Mouse (Mus musculus): ENCODE measurements around the gene Wdr77. TPM values are rescaled to one million over a fixed set of nuclear protein-coding genes. Genes with fewer than 3 reads are reported as not detected.

Gene Wdr77
- polyA plus RNA-seq, 1 experiment from 2014 or later = 102 TPM

DNA sequence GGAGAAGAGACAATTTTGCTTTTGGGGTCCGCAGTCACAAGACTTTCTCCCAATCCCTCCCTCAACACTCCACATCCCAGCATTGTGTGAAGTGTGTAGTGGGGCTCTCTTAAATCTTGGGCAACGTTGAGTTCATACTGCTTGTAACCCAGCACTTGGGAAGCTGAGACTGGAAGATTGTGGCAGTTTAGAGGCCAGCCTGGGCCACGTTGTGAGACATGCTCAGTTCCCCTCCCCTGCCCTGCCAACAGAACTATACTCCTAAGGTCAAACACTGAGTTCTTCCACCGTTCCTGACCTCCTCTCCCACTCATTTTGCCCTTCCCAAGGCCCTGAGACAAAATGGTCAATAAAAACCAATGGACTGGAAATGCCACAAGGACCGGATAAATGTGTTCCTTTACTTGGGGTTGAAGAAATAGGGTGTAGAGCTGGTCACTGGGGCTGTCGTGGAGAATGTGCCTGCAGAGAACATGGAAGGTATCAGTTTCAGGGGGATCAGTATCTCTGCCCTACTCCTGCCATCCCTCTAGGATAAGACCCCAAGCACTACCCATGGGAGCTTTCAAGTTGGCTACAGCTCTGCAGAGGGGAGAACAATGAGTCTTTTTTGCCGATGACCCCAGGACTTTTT, 31.5 kb upstream of the Wdr77 start:
- H3K9ac ChIP-seq = no peak overlapping the region
- 57% methylated on average over 7 of the region's 7 CpGs for WGBS
- no peak overlapping the region for H3K4me3 ChIP-seq
- H3K36me3 ChIP-seq = no peaks in the 10 kb centered on the region
- ATAC-seq (ENCODE audit: low FRiP score, low read depth) = no peak
- H3K4me2 ChIP-seq (replicated peaks) = no peak overlapping the region
- no peaks in the 10 kb centered on the region for H3K27me3 ChIP-seq (replicated peaks)
- no peaks in the 10 kb centered on the region for H3K4me1 ChIP-seq
- no peaks in the 10 kb centered on the region for H3K9me3 ChIP-seq
- H3K27ac ChIP-seq = no peak overlapping the region

DNA sequence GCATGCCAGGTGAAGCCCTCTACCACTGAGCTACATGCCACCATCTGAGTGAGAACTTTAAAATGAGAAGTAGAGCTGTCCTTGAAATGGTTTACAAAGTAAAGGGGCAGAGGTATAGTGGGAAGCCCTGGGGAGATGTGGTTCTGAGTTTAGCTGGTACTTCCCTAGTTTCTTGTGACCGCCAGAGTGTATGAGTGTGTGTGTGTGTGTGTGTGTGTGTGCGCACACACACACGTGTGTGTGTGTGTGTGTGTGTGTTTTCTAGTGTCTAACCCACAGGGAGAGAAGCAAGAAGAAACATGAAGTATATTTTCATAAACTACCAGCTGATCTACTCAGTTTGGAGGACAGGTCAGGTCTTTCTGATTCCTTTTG, 31.0 kb upstream of the Wdr77 start:
- Histone ChIP-seq H3K4me1 (no peaks in the 10 kb centered on the region), H3K4me3 (no peak overlapping the region), H3K36me3 (no peaks in the 10 kb centered on the region), H3K27ac (no peak overlapping the region), H3K4me2 (replicated peaks) (no peak overlapping the region), H3K27me3 (replicated peaks) (no peaks in the 10 kb centered on the region), H3K9ac (no peak overlapping the region), H3K9me3 (no peaks in the 10 kb centered on the region)
- WGBS = 90% methylated on average over 3 of the region's 3 CpGs
- ATAC-seq (ENCODE audit: low FRiP score, low read depth) = no peak

- Histone ChIP-seq H3K9ac (no peak overlapping the region), H3K27ac (no peak overlapping the region), H3K4me2 (replicated peaks) (no peak overlapping the region), H3K27me3 (replicated peaks) (no peaks in the 10 kb centered on the region), H3K4me3 (no peak overlapping the region), H3K9me3 (no peaks in the 10 kb centered on the region), H3K36me3 (no peaks in the 10 kb centered on the region), H3K4me1 (no peaks in the 10 kb centered on the region)
- ATAC-seq (ENCODE audit: low FRiP score, low read depth) = no peak
- 91% methylated on average over 6 of the region's 6 CpGs for WGBS
Measured at GRCm38 (mm10) chr3:105928781-105929180, 30.4 kb upstream of the Wdr77 start.

- Histone ChIP-seq H3K4me1 (no peaks in the 10 kb centered on the region), H3K4me3 (no peak overlapping the region), H3K4me2 (replicated peaks) (no peak overlapping the region), H3K27ac (no peak overlapping the region), H3K9ac (no peak overlapping the region), H3K36me3 (no peaks in the 10 kb centered on the region), H3K27me3 (replicated peaks) (no peaks in the 10 kb centered on the region), H3K9me3 (no peaks in the 10 kb centered on the region)
- ATAC-seq (ENCODE audit: low FRiP score, low read depth) = no peak
- WGBS = 87% methylated on average over 7 of the region's 7 CpGs
Measured at GRCm38 (mm10) chr3:105929821-105930220, 29.3 kb upstream of the Wdr77 start.

DNA sequence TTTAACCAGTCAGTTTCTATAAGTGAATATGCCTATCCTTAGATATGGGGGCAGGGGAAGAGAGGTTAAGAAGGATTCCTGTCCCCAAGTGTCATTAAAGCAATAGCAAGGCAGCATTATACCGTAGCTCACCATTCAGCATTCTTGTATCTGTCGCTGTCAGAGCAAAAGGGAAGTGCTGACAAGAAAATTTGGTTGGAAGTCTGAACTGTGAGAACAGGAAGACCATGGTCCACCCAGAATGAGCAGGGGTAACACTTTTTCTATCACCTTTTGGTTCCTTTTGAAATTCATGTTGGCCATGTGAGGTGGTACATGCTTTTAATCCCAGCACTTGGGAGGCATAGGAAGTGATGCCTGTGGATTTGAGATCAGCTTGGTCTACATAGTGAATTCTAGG, 28.1 kb upstream of the Wdr77 start:
- no peaks in the 10 kb centered on the region for H3K4me1 ChIP-seq
- no peak overlapping the region for H3K27ac ChIP-seq
- 89% methylated on average over 2 of the region's 2 CpGs for WGBS
- no peak overlapping the region for H3K4me3 ChIP-seq
- H3K4me2 ChIP-seq (replicated peaks) = no peak overlapping the region
- no peak for ATAC-seq (ENCODE audit: low FRiP score, low read depth)
- H3K9ac ChIP-seq = no peak overlapping the region
- H3K36me3 ChIP-seq = no peaks in the 10 kb centered on the region
- no peaks in the 10 kb centered on the region for H3K9me3 ChIP-seq
- H3K27me3 ChIP-seq (replicated peaks) = no peaks in the 10 kb centered on the region

DNA sequence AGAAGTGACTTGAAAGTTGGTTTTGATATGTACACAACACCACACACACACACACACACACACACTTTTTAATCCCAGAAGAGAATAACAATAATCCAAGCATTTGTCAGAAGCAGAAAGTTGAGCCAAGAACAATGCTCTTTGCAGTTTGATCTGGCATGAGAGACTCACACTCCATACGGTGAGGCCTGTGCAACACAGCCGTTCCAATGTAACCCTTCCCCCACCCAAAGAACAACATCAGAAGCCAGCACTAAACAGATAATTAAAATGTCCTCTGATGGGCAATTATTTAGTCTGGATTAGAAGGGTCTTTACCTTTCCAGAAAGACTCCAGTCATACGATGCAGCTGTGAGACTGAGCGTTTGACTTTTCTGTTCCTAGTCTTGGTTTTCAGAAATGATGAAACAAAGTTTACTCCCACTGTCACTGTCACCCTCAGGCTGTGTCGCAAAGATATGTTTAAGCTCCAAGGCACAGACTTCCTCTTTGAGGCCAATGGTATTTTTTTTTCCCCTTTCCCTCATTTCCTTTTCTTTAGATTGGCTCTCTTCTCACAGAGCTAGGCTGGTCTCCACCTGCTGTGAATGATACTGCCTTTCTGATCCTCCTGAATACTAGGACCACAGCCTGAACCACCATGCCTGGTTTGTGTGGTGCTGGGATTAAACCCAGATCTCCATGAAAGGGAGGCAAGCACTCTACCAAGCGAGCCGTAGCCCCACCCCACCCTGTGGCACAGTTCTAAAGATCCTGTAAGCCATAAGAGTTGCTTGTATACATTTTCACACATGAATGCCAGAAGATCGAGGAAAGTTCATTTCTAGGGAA, 26.7 kb upstream of the Wdr77 start, which contains the start of gene I830077J02Rik:
I830077J02Rik (minus strand) TSS at position 425 of the 832 bp plus-strand sequence.
- Histone ChIP-seq H3K27me3 (replicated peaks) (no peaks in the 10 kb centered on the region), H3K9ac (no peak within 1 kb of the TSS), H3K4me1 (no peaks in the 10 kb centered on the region), H3K27ac (no peak within 1 kb of the TSS), H3K36me3 (no peaks in the 10 kb centered on the region), H3K4me2 (replicated peaks) (no peak within 1 kb of the TSS), H3K4me3 (no peak within 1 kb of the TSS), H3K9me3 (no peaks in the 10 kb centered on the region)
- 85% methylated on average over 8 of the region's 8 CpGs for WGBS
- ATAC-seq (ENCODE audit: low FRiP score, low read depth) = no peak

DNA sequence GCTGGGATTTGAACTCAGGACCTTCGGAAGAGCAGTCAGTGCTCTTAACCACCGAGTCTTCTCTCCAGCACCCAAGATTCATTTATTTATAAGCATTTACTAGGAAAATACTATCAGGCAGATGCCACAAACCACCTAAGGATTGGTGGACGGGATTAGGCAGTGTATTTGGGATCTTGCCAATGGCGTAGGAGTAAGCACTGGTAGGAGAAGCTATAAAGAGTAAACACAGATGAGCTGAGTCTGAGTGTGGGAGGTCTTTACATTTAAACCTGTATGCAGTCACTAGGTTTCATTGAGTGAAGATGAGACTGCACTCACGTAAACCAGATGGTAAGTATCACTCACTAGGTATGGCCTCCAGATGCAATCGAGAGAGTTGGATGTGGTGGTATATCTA, 25.2 kb upstream of the Wdr77 start:
- no peak overlapping the region for H3K4me2 ChIP-seq (replicated peaks)
- peaks cover 4% of the 10 kb centered on the region; the same call in 1 of the 2 replicates for H3K36me3 ChIP-seq
- ATAC-seq (ENCODE audit: low FRiP score, low read depth) = no peak
- H3K4me3 ChIP-seq = no peak overlapping the region
- H3K9me3 ChIP-seq = no peaks in the 10 kb centered on the region
- H3K27me3 ChIP-seq (replicated peaks) = no peaks in the 10 kb centered on the region
- no peak overlapping the region for H3K9ac ChIP-seq
- H3K27ac ChIP-seq = no peak overlapping the region
- H3K4me1 ChIP-seq = no peaks in the 10 kb centered on the region
- WGBS = 95% methylated on average over 6 of the region's 6 CpGs

DNA sequence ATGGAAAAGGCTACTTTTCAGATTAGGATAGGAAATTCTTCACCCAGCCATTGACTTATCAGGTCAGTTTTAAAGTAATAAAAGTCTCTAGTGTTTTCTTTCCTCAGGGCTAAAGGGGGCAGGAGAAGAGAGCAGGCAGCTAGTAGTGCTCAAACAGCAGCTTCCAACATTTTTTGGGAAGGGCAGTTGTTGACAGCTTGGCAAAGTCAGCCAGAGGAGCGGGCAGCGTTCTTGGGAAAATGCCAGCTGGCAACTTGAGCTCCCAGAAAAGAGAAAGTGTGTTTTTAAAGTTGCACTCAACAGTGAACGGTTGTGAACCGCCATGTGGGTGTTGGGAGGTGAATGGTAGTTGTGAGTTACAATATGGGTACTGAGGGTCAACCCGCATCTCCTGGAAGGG, 24.1 kb upstream of the Wdr77 start:
- WGBS = 91% methylated on average over 5 of the region's 5 CpGs
- Histone ChIP-seq H3K9ac (no peak overlapping the region), H3K27me3 (replicated peaks) (no peaks in the 10 kb centered on the region), H3K4me2 (replicated peaks) (no peak overlapping the region), H3K36me3 (peaks cover 8% of the 10 kb centered on the region; the same call in 1 of the 2 replicates), H3K9me3 (no peaks in the 10 kb centered on the region), H3K27ac (no peak overlapping the region), H3K4me3 (no peak overlapping the region), H3K4me1 (no peaks in the 10 kb centered on the region)
- no peak for ATAC-seq (ENCODE audit: low FRiP score, low read depth)

GRCm38 (mm10) chr3:105936111-105936510, 23.1 kb upstream of the Wdr77 start:
- no peak for ATAC-seq (ENCODE audit: low FRiP score, low read depth)
- Histone ChIP-seq H3K27me3 (replicated peaks) (no peaks in the 10 kb centered on the region), H3K9ac (no peak overlapping the region), H3K36me3 (peaks cover 17% of the 10 kb centered on the region), H3K4me2 (replicated peaks) (no peak overlapping the region), H3K4me1 (no peaks in the 10 kb centered on the region), H3K9me3 (no peaks in the 10 kb centered on the region), H3K27ac (no peak overlapping the region), H3K4me3 (no peak overlapping the region)
- WGBS = 97% methylated on average over 4 of the region's 4 CpGs

DNA sequence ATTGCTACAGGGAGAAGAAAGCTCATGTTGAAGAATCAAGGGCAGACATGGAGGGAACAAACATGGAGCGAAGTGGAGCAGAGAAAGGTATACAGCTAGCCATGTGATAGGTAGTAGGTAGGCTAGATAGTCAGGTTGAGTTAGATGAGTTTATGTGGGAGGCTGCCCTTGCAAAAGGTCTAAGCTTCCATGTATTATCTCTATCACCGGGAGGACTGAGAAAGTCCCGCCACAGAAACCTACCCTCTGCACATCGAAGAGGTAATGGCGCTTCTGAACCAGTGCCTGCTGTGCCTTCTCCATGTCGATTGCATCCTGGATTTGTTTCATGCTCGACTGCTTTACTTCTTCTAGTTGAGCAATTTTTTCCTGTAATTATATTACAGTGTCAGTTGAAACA, 7.8 kb upstream of the Wdr77 start:
- Histone ChIP-seq H3K9me3 (no peaks in the 10 kb centered on the region), H3K4me1 (no peaks in the 10 kb centered on the region), H3K9ac (no peak overlapping the region), H3K27me3 (replicated peaks) (no peaks in the 10 kb centered on the region), H3K4me2 (replicated peaks) (no peak overlapping the region), H3K4me3 (no peak overlapping the region), H3K27ac (no peak overlapping the region), H3K36me3 (peaks cover 66% of the 10 kb centered on the region)
- WGBS = 94% methylated on average over 7 of the region's 7 CpGs
- ATAC-seq (ENCODE audit: low FRiP score, low read depth) = no peak

DNA sequence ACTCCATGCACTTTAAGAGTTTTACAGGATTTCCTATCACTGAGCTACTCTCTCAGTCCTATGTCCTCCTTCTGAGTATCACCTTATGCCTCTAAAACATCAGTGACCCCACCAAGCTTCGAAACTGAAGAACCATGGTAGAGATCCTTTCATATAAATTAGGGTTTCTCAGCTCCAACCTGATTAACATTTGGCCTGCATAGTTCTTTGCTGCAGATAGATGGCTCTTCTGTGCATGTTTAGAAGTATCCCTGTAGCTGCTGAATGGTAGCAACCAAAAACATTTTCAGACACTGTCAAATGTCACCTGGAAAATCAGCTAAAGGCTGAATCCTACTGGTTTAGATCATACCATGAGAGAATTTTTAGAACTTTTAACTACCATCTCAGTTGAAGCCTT, 1.9 kb upstream of the Wdr77 start:
- no peak for ATAC-seq (ENCODE audit: low FRiP score, low read depth)

DNA sequence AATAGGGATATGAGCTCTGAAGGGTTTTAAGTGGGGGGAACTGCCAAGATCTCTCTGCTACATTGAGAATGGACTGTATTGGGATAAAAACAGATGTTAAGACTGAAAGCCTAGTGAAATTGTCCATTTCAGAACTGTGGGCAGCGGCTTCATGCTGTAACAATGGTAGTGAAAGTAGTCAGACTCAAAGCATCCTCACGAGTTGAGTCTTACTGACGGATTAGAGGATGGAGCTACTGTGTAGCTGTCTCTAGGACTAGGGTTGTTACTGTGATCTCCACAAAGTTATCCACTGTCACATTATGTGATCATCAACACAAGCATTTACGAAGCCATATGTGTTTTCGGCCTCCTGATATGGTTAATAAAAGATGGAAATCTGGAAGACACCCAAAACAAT, 965 bp upstream of the Wdr77 start:
- Histone ChIP-seq H3K4me3 (peak overlapping the region; percentile 83), H3K36me3 (peaks cover 32% of the 10 kb centered on the region), H3K27me3 (replicated peaks) (no peaks in the 10 kb centered on the region), H3K4me2 (replicated peaks) (peak overlapping the region; percentile 77), H3K27ac (no peak overlapping the region), H3K9me3 (no peaks in the 10 kb centered on the region), H3K4me1 (peaks cover 23% of the 10 kb centered on the region), H3K9ac (peak overlapping the region; percentile 93)
- 47% methylated on average over 5 of the region's 5 CpGs for WGBS
- ATAC-seq (ENCODE audit: low FRiP score, low read depth) = no peak

More for the DNA sequence above, 1.9 kb upstream of the Wdr77 start:
- H3K27me3 ChIP-seq (replicated peaks) = no peaks in the 10 kb centered on the region
- H3K4me2 ChIP-seq (replicated peaks) = peak overlapping the region; percentile 77; the same call in 1 of the 2 replicates
- 95% methylated on average over 1 of the region's 1 CpGs for WGBS
- H3K9me3 ChIP-seq = no peaks in the 10 kb centered on the region
- H3K27ac ChIP-seq = no peak overlapping the region
- peaks cover 23% of the 10 kb centered on the region for H3K4me1 ChIP-seq
- H3K36me3 ChIP-seq = peaks cover 31% of the 10 kb centered on the region
- H3K9ac ChIP-seq = no peak overlapping the region
- no peak overlapping the region for H3K4me3 ChIP-seq
